Mouse (Mus musculus) B cell, adult 2 months (primary cell): ENCODE data around the gene Apc2.
A peak's percentile ranks its signal among the peaks of the same experiment; 100 is the strongest.
"Not testable (repeated sequence)": the region's sequence is repeated elsewhere in the genome, so short reads cannot be mapped to it uniquely, and the experiment has no call there.

Source experiments
- DNase-seq, 2 experiments: peaks; one replicate each; pipeline ENCODE4 v3.0.0; 2022

Gene Apc2

DNA sequence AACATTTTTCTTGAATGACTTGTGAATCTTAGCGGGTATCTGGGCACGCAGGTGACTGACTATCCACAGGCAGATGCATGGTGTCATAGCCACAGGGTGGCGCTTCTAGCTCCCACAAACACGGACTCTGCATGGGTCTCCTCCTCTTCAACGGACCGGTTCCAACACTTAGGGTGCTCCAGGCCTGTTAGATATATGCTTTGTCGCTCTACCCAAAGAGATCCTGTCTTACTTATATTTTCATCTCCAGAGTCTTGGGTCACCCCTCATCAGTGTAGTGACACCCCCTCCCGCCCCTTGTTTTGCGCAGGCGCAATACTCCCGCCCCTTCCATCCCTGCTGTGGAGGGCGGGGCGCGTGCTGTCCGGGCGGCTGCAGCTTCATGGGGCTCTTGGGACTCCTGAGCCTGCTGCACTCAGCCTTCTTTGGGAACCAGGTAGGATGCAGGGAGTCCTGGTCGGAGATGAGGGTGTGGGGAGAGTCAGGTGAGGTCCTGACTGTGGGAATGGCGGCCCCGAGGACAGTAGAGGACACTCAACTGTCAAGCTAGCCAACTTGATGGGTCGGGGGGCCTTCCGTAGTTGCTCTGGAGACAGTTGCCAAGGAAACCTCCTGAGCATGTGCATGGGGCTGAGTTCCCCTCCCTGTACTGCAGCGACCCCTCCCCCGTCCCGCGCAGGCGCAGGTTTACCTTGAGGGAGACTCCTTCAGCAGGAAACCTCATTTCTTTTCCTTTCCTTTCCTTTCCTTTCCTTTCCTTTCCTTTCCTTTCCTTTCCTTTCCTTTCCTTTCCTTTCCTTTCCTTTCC is at the start of gene Apc2:
TSS of gene Apc2 (plus strand) at position 360 of the 808 bp plus-strand sequence.
- DNase-seq = peak; percentile 80

DNA sequence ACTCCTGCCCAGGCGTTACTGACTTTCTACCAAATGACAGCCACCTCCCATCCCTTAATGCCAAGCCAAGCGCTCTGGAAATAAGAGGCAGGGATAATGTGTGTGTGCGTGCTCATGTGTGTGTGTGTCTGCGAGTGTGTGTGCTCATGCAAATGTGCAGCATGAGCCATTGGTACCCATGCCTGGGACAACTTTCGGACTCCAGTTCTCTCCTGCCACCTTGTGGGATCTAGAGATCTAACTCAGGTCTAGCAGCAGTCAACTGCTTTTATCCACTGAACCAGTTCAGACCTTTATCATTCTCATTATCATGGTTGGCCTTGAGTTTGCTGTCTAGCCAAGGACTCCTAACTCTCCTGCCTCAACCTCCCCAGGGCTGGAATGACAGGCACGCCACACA is 47.9 kb upstream of the Apc2 start:
- DNase-seq = no peak

DNA sequence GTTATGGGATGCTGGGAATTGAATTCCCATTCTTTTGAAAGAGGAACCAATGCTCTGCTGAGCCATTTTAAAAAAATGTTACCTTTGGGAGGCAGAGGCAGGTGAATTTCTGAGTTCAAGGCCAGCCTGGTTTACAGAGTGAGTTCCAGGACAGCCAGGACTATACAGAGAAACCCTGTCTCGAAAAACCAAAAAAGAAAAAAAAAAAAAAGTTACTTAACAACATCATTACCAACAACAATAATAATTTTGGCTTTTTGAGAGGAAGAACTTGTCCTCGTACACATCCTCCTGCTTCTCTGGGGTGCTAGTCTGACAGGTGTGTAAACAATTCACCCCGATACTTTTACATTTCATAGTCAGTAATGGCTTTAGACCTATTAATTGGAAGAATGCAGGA is 47.3 kb upstream of the Apc2 start:
- DNase-seq = not testable (repeated sequence)

DNA sequence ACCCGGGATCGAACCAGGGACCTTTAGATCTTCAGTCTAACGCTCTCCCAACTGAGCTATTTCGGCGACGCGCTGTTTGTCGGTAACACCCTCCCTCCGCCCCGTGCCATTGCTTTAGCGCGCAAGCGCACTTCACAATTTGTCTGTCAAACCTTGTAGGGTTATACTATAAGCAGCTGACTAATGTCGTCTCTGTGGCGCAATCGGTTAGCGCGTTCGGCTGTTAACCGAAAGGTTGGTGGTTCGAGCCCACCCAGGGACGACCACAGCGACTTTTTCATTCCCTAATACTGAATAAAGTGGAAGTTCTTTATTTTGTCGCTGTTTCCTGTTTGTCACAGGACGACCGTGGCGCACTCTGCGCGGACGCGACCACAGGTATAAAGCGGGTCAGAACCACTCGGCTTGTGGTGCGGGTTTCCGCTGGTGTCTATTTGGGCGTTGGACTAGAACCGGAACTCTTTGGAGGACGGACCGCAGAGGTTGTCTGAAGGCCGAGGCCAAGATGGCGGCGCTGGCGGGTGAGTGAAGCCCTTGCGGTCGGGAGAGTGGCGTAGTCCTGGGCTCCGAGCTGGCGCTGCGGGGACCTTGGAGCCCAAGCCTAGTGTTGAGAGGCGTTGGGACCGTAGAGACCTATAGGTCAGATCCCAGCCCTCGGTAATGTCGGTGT is 46.7 kb upstream of the Apc2 start, which contains the start of gene Ndufs7:
TSS of gene Ndufs7 (plus strand) at position 151 of the 670 bp plus-strand sequence.
- DNase-seq = peak; percentile 96 to 97

DNA sequence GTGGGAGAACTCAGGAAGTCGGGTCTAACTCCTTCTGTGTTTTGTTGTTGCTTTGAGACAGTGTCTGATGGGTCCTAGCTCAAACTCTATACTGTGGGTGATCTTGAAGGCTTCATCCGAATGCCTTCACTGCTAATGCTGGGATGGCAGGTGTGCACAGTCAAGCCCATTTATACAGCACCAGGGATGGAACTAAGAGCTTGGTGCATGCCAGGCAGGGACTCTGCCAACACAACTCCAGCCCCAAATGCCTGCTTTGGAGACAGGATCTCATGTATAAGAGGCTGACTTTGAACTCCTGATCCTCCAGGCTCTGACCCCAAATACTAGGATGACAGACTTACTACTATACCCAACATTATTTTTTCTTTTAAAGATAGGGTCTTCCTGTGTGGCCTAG is 45.7 kb upstream of the Apc2 start:
- DNase-seq = no peak

DNA sequence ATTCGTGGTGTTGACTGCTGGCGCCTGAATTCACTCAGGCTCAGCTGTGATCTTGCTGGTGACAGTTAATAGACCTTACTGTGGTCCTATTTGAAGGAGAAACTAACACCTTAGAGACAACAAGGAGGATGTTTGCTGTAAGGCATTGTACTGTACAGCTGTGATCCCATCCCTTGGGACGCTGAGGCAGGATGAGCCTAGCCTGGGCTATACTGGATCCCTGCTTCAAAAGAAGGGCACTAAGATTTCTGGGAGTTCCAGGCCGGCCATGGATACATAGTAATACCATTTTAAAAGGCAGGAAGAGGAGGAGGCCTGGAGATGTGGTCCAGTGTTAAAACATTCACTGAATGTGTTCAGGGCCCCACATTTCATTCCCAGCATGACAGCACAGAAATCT is 45.2 kb upstream of the Apc2 start:
- no peak for DNase-seq

DNA sequence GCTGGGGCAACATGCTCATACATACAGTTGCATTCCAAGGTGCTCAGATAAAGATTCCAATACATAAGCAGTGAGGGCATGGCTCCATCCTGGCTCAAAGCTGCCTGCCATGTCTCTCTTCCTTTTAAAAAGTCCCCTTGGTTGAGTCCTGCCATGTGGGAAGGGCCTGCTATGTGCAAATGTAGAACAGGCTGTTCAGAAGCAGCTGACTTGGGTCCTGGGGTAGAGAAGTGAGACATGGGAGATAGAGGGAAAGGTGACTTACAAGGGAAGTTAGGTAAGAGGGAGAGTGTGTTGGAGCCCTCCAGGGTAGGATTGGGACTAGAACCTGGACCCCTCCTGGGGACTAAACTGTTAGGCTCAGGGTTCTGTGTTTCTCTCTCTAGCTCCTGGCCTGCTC is 43.8 kb upstream of the Apc2 start:
- no peak for DNase-seq

DNA sequence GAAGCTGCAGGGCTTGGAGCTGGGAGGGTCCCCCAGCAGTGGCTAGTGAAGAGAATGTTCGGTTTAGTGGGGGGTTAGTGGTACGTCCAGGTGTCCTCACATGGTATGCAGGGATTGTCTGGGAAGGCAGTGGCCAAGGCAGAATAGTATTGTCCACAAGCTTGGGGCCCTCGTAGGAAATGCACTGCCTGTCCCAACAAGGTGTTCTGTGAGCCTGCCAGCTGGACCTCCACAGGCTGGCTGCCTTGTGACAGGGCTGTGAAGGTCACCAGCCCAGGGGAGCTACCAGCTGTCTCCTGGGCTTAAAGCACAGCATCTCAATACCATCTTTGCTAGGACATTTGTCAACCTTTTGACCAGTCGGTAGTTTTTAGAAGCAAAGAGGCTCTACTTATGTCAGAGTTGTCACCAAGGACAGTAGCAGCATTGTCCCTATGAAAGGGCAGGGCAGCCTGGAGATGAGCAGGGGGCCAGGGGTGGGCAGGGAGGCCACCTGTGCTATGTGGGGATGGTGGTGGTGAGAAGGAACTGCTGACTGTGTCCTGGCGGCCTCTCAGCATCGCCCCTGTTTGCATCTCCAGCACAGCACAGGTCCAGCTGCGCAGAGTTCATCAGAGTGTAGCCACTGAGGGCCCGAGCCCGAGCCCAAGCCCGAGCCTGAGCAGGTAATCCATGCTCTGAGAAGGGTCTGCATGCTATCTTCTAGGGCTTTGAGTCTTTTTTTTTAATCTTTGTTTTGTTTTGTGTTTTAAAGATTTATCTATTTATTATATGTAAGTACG is 43.1 kb upstream of the Apc2 start:
- no peak for DNase-seq

DNA sequence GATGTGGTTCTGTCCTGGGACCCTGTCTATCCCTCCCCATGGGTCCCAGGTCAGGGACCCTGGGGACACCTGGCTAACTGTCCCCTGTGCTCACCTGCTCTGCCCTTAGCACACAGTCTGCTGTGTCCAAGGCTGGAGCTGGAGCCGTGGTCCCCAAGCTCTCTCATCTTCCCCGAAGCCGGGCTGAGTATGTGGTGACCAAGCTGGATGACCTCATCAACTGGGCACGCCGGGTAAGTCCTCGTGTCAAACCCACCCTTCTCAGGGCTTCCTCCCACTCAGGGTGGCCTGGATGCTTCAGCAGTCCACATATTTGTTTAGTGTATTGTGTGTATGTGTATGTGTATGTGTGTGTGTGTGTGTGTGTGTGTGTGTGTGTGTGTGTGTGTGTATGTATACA is 42.2 kb upstream of the Apc2 start:
- no peak for DNase-seq

DNA sequence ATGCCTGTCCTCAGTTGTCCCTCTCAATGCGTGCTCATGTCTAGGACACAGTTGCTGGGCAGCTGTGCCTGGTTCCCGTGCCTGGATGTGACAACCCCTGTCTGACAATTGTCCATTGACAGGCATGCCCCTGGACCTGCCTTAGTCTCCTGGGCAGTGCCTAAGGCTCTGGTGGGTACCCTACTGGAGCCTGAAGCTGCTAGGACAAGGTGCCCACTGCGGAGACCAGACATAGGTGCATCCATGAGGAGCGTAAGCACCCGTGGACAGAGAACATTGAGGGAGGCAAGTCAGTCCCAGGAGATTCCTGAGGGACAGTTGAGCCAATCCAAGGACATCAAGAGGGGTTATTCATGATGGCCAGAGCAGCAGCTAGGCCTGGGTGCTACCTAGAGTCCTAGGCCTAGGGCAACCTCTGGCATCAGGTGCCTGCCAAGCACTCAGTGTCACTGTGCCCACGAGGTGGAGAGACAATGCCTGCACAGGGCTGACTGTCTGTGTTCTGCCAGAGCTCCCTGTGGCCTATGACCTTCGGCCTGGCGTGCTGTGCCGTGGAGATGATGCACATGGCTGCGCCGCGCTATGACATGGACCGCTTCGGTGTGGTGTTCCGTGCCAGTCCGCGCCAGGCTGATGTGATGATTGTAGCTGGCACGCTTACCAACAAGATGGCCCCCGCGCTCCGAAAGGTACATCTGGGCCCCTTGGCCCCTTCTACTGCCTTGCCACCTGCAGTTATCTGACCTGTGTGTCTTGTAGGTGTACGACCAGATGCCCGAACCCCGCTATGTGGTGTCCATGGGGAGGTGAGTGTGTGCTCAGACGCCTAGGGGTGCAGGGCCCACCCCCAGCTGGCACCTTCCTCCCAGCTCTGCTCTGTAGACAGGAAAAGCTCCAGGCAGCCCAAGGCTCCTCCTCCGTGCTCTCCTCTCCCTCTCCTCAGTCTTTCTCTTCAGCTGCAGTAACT is 41.2 kb upstream of the Apc2 start:
- no peak for DNase-seq

DNA sequence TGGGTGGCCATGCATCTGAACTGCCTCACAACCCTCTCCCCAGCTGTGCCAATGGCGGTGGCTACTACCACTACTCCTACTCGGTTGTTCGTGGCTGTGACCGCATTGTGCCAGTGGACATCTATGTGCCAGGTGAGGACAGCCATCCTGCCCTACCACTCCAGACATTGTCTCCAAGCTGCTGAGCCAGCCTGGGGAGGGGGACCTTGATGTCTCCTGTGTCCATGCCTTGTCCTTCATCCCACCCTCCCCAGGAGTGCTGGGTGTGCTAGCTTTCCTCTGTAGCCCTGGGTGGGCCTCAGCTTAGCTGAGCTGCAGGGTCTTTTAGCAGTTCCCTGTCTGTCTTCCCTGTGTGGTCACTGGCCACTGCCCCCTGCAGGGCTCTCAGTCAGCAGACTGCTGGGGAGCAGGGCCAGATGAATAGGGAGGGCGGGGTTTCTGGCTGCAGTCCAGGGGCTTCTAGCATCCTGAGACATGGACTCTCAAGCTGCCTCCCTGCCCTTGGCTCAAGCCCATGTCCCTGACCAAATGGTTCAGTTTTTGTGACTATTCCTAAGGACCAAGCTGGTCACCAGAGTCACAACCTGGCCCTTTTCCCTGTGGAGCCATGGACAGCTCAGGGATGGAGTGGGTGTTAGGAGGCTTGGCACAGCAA is 39.8 kb upstream of the Apc2 start:
- DNase-seq = no peak

DNA sequence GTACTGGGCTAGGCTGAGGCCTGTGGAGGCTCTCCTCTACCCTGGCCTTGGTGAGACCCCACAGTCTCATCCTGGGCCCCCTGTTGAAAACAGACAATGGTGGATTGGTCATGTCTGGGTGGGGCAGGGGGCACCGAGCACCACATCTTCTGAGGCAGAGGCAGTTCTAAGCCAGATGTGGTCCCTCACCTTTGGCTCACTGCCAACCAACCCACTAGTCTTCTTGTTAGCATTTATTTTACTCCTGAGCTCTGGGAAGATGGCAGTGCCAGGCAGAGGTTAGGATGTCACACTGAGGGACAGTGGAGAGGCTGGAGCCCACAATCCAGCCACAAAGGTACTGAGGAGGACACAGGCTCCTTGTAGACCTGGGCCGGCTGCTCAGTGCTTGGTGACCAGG is 37.8 kb upstream of the Apc2 start:
- no peak for DNase-seq

DNA sequence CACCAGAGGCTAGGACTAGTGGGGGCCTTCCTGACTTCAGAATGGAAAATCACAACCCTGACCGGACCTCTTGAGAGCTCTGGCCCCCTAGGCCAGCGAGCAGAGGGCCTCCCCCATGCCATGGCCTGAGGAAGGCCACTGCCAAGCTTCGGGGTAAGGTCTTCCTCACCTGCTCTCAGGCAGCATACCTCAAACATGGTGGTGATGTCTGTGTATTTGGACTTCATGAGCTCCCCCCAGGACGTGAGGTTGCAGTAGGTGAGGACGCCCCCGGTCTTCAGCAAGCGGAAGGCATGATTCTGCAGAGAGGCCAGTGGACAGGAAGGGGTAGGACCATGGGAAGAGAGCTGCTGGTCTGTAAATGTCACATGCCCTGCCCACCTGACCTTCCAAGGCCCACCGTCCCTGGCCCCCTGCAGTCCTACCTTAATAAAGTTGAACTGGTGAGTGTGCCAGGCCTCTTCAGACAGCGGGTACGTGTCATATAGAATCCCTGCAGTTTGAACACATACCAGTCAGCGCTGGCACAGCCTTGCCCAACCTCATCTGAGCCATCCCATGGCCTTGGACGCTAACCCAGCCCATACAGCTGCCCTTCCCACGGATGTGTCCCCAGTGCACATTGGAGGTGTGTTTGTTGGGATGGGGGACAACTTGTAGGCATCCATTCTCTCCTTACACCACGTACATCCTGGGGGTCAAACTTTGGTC is 36.9 kb upstream of the Apc2 start:
- no peak for DNase-seq

DNA sequence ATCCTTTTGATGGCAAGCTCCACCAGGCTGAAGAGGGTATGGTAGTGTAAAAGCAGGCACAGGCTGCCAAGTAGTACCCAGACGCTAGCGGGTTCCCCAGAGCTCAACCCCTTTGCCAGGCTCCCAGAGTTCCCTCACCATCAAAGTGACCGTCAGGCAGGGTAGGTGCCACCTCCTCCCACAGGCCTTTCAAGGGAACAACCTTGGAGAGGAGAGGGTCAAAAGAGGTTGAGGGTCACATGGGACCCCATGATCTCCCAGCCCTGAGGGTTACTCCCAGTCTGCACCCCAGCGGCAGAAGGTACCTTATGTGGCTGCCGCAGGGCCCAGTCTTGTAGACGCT is 36.3 kb upstream of the Apc2 start:
- DNase-seq = no peak

DNA sequence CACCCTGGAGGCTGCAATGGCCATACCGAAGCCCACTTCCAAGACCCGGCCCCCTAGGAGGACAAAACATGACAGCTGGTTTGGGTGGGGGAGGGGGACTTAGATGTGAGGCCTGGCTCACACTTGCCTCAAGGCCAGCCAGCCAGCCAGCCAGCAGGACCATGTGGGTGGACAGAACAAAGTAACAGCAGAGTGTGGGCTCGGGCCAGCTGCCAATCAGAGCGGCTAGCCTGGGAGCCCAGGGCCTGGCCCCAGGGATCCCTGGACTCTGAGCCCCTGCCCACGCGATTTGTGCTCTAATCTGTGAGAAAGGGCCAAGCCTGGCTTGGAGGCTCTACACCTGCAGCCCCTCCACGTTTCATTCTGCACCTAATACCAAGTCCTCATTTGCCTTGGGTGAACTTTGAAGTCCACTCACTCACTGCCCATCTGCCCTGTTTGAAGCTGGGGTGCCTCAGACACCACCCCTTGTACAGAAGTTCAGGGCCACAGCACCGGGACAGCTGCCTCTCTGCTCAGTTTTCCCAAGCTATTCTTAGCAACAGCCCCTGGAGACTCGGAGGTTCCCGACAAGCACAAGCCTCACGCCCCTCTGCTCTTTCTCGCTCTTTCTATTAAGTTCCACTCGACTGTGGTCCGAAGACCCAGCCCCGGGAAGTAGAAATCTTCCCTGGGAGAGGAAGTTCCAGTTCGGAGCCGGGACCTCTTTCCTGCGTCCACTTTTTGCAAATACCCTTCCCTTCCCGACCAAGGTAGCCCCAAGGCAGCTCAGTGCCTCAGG is 35.7 kb upstream of the Apc2 start:
- DNase-seq = no peak

DNA sequence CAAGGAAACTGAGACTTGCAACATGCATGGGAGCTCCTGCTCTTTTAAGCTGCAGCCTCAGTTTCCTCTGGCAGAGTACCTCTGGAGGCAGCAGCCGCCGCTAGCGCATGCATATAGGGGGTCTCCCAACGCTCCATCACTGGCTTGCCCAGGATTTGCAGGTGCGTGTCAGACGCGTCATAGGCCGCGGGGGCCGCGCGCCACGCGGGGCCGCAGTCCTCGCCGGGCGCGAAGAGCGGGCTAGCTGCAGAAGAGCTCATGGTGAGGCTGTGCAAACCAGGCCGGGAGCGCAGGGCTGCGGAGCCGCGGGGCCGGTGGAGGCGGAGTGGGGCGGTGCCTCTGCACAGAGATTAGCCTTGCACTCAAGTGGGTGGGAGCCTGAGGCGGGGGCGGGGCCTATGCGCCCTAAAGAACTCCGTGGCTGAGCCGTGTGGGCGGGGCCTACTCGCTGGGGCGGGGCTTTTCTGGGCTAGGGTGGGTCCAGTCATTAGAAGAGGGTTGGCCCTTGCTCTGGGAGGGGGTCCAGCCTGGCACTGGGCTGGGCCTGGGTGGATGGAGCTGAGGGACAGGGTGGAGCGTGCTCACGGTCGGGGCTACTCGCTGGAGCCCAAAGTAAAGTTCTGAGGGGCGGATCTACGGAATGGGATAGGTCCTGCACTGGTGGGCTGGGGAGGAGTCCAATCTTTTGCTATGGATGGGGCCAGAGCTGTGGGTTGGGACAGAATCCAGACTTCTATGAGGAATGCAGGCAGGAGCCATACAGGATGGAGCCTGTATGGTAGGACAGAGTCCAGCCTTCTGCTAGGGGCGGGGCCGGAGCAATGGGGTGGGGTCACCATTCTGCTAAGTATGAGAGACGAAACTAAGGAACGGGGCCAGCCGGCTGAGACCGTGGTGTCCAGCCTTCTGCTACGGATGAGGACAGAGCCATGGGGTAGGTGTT is 34.9 kb upstream of the Apc2 start, which contains the start of the genes Gamt and Dazap1:
TSS of gene Gamt (minus strand) at position 371 of the 943 bp plus-strand sequence.
TSS of gene Dazap1 (plus strand) at position 845 of the 943 bp plus-strand sequence.
- peak; percentile 92 for DNase-seq

DNA sequence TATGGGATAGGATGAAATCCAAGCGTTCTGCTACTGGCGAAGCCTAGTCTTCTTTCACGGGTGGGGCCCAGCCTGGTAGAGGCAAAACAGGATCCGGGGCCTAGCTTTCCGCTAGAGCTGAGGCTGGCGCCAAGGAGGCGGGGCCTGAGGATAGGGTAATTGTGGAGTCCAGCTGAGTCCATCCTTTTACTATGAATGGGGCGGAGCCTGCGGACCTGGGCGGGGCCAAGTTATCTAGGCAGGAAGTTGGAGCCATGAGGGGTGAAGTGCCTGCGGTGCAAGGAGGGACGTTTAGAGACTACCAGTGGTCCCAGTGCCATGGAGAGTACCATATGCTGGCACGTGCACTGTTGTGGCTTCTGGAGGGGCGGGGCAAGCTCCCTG is 34.2 kb upstream of the Apc2 start:
- peak; percentile 83 to 85 for DNase-seq

DNA sequence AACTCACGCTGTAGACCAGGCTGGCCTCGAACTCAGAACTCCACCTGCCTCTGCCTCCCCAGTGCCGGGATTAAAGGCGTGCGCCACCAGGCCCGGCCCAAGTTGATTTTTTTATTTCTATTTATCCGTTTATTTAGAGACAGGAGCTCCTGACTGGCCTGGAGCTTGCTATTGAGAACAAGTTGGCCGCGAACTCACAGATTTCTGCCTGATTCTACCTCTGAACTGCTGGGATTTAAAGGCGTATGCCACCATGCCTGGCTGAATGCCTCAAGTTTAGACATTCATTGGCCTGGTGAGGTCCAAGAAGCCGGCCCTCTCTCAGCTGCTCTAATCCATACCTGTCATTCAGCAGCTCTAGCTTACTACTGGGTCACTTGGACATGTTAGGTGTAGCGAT is 33.6 kb upstream of the Apc2 start:
- DNase-seq = no peak

DNA sequence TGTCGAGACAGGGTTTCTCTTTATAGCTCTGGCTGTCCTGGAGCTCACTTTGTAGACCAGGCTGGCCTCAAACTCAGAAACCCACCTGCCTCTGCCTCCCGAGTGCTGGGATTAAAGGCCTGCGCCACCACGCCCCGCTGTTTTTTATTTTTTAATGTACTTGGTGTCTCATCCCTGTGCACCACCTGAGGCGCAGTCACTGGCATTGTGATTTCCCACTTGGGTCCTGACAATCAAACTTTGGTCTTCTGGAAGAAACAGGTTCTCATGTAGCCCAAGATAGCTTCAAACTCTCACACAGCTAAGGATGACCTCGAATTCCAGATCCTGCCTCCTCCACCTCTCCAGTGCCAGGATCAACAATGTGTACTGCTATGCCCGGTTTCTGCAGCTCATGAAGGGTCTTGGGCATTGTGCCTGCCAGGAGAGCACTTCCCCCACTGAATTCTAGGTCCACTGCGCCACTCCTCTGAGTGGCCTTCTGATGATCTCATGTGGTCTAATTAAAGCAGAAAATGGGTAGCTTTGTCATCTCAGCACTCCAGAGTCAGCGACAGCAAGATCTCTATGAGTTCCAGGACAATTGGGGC is 32.9 kb upstream of the Apc2 start:
- no peak for DNase-seq
